Mouse (Mus musculus) MEL (cell line): Measurements from ENCODE around the gene Mapk10.

Experiments used
- CTCF ChIP-seq, 3 experiments: IDR thresholded peaks in 2 of 3; conservative IDR thresholded peaks in 1 of 3; 2 replicates each; pipeline ENCODE4 v1.5.1; 2011 to 2012; ENCODE audit warnings: low read length in 3 of 3, low read depth in 2 of 3, mild to moderate bottlenecking in 2 of 3, improper control_type of control experiment in 1 of 3, inconsistent platforms in 1 of 3, mixed read lengths in 1 of 3, moderate library complexity in 1 of 3; ENCODE audit not compliant: control insufficient read depth in 1 of 3, insufficient read depth in 1 of 3, poor library complexity in 1 of 3, severe bottlenecking in 1 of 3
- KAT2A ChIP-seq: conservative IDR thresholded peaks from 2 replicates; pipeline ENCODE4 v1.6.1; 2012; ENCODE audit warnings: low read depth, low read length, improper control_type of control experiment, inconsistent platforms
- POLR2A ChIP-seq, 2 experiments: IDR thresholded peaks; 2 replicates each; pipeline ENCODE4 v1.6.1; 2011 to 2012; ENCODE audit warnings: low read length in 2 of 2, mild to moderate bottlenecking in 2 of 2, control low read depth in 1 of 2, improper control_type of control experiment in 1 of 2, low read depth in 1 of 2, moderate library complexity in 1 of 2; ENCODE audit not compliant: control insufficient read depth in 1 of 2, insufficient read depth in 1 of 2, poor library complexity in 1 of 2
- SIN3A ChIP-seq: IDR thresholded peaks from 2 replicates; pipeline ENCODE4 v1.6.1; 2012; ENCODE audit warnings: low read length, improper control_type of control experiment, inconsistent platforms
- ZC3H11A ChIP-seq: IDR thresholded peaks from 2 replicates; pipeline ENCODE4 v1.6.1; 2012; ENCODE audit warnings: low read depth, mild to moderate bottlenecking, inconsistent platforms, low read length, improper control_type of control experiment
- ZMIZ1 ChIP-seq: IDR thresholded peaks from 2 replicates; pipeline ENCODE4 v1.6.1; 2012; ENCODE audit warnings: low read depth, mild to moderate bottlenecking, inconsistent platforms, low read length, improper control_type of control experiment, moderate library complexity

- TF ChIP-seq ZC3H11A (no peak), KAT2A (no peak), POLR2A (IDR thresholded peaks at IDR 0.05; ENCODE audit: control insufficient read depth in 1 of 2, insufficient read depth in 1 of 2, low read depth in 1 of 2, low read length in 2 of 2, poor library complexity in 1 of 2) (no peak), SIN3A (no peak), CTCF (IDR thresholded peaks at IDR 0.05 in 2 of 3, conservative IDR thresholded peaks at IDR 0.05 in 1 of 3; ENCODE audit: control insufficient read depth in 1 of 3, insufficient read depth in 1 of 3, low read depth in 2 of 3, low read length in 3 of 3, poor library complexity in 1 of 3, severe bottlenecking in 1 of 3) (no peak), ZMIZ1 (no peak)
These were observed 322.5 kb downstream of the Mapk10 start for GRCm38 (mm10) chr5:102888482-102889162.
